Mouse (Mus musculus): Measurements from ENCODE around the gene Tmem8b. TPM values are rescaled to one million over a fixed set of nuclear protein-coding genes. Genes with fewer than 3 reads are reported as not detected.

Tmem8b gene
- polyA plus RNA-seq, 1 experiment from 2014 or later: 0.29 TPM

DNA sequence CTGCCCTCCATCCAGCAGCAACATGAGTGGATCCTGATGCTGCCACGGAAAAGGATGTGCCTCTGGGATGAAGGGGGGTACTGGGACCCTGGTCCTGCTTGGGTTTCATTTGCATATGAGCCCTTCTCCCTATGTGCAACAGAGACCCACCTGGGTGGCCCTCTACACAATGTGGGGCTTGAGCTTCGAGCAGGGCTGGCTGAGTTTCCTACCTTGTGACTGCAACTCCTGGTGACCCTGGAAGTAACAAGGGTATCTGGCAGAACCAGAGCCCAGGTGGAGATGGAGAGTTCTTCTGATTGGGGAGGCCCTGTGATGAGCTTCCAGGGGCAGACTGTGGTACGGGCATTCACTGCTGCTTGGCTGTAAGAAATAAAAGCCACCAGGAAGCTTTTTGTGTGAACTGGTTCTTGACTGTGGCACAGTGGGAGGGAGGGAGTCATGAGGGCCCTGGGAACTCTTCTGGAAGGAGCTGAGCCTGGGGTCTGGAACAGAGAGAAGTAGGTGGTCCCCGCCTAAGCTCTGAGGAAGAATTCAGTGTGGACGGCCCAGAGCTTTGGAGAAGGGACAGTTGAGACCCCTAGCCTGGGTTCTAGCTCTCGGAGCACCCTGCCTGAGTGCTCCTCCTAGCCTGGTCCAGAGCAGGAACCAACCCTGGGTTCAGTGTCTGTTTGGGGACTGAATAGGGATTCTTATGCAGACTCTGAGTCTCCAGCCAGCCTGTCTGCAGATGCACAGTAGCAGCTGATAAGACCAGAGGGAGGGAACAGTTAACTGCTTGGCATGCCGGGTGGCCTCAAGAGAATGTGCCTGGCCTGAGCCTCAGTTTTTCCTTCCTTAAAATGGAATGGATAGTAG, 59.2 kb downstream of the Tmem8b start:
- Histone ChIP-seq H3K27me3 (ENCODE audit: insufficient read depth, low read length) (no peaks in the 10 kb centered on the region), H3K4me2 (ENCODE audit: low read depth, low read length) (no peak overlapping the region), H3K27ac (ENCODE audit: low read depth) (peak overlapping the region; percentile 70), H3K9me3 (ENCODE audit: low read length) (no peaks in the 10 kb centered on the region), H3K4me1 (ENCODE audit: insufficient read depth) (peaks cover 2% of the 10 kb centered on the region), H3K36me3 (replicated peaks; ENCODE audit: insufficient read depth, low read length) (no peaks in the 10 kb centered on the region), H3K4me3 (ENCODE audit: low read depth, low read length) (no peak overlapping the region), H3K9ac (replicated peaks) (no peak overlapping the region)
- 57% methylated on average over 7 of the region's 7 CpGs for WGBS (ENCODE audit: insufficient replicate concordance)
- peak; percentile 43; the same call in 1 of the 2 replicates for ATAC-seq
- no peak for DNase-seq
- TF ChIP-seq CTCF (IDR thresholded peaks at IDR 0.05; ENCODE audit: low read depth): no peak
- no peak for TF ChIP-seq EP300 (IDR thresholded peaks at IDR 0.05; ENCODE audit: low read depth)

- Histone ChIP-seq H3K4me2 (ENCODE audit: low read depth, low read length) (no peak overlapping the region), H3K4me1 (ENCODE audit: insufficient read depth) (peaks cover 2% of the 10 kb centered on the region), H3K27me3 (ENCODE audit: insufficient read depth, low read length) (no peaks in the 10 kb centered on the region), H3K9ac (replicated peaks) (no peak overlapping the region), H3K36me3 (replicated peaks; ENCODE audit: insufficient read depth, low read length) (no peaks in the 10 kb centered on the region), H3K4me3 (ENCODE audit: low read depth, low read length) (no peak overlapping the region), H3K27ac (ENCODE audit: low read depth) (peak overlapping the region; percentile 70), H3K9me3 (ENCODE audit: low read length) (no peaks in the 10 kb centered on the region)
- ATAC-seq (peak; percentile 75), DNase-seq (no peak)
- TF ChIP-seq CTCF (IDR thresholded peaks at IDR 0.05; ENCODE audit: low read depth) (no peak), EP300 (IDR thresholded peaks at IDR 0.05; ENCODE audit: low read depth) (peak; percentile 37; the same call in 1 of the 2 replicates)
- 42% methylated on average over 5 of the region's 5 CpGs for WGBS (ENCODE audit: insufficient replicate concordance)
Measured at GRCm38 (mm10) chr4:43728576-43728954, 59.8 kb downstream of the Tmem8b start.

DNA sequence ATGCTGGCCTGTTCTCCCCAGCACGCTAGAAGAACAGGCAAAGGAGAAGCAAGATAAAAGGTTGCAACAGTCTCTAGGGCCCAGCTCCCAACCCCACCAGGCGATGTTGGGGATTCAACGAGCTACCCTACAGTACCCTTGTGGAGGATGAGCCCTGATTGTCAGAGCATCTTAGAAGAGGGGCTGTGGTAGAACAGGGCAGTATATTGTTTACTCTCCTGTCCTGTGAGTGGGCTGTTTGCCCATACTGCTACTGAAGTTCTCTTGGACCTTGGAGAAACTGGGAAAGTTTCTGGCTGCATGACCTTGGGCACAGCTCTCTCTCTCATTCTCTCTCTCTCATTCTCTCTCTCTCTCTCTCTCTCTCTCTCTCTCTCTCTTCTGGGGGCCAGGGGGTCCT, 60.4 kb downstream of the Tmem8b start:
- DNase-seq (no peak), ATAC-seq (no peak)
- Histone ChIP-seq H3K36me3 (replicated peaks; ENCODE audit: insufficient read depth, low read length) (no peaks in the 10 kb centered on the region), H3K27me3 (ENCODE audit: insufficient read depth, low read length) (no peaks in the 10 kb centered on the region), H3K4me1 (ENCODE audit: insufficient read depth) (peaks cover 2% of the 10 kb centered on the region), H3K27ac (ENCODE audit: low read depth) (peak overlapping the region; percentile 70), H3K4me3 (ENCODE audit: low read depth, low read length) (no peak overlapping the region), H3K4me2 (ENCODE audit: low read depth, low read length) (no peak overlapping the region), H3K9ac (replicated peaks) (no peak overlapping the region), H3K9me3 (ENCODE audit: low read length) (no peaks in the 10 kb centered on the region)
- no peak for TF ChIP-seq CTCF (IDR thresholded peaks at IDR 0.05; ENCODE audit: low read depth)
- TF ChIP-seq EP300 (IDR thresholded peaks at IDR 0.05; ENCODE audit: low read depth): no peak
- WGBS (ENCODE audit: insufficient replicate concordance): 23% methylated on average over 3 of the region's 3 CpGs

DNA sequence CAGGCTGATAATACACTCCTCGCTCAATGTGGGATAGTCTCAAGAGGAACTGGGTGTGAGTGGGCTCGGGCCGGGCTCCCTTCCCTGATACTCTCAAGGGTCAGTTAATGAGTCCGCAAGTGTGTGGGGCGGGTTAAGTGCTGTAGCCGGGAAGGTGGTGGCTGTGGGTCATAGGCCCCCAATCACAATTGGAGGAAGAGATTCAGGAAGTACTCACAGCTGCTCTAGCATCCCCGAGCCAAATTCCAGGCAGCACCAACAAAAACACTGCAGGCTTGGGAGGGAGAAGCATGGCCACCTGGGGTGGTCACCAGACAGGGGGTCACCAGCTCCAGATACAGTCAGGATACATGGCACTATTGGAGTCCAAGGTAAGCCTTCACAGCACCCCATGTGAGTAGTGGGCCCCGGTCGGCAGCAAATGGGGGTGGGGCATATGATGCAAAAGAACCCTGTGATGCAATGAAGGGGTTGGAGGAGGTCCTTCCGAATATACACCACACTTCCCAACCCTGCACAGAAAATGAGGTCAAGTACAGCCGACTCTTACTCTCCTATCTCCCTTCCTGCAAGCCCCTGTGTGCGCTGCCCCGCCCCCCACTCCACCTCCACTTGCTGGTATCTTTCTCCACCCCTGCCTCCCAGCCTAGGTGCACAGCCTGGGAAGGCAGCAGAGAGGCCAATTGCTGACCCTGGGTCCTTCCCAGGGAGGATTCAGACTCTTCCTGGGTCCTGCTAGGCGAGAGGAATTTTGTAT, 61.2 kb downstream of the Tmem8b start, which contains the start of gene Spaar:
Gene Spaar (plus strand): TSS at position 241 of the 757 bp plus-strand sequence.
- ATAC-seq (peak; percentile 17; the same call in 1 of the 2 replicates), DNase-seq (no peak)
- Histone ChIP-seq H3K4me3 (ENCODE audit: low read depth, low read length) (no peak within 1 kb of the TSS), H3K9ac (replicated peaks) (no peak within 1 kb of the TSS), H3K27ac (ENCODE audit: low read depth) (peak within 1 kb of the TSS; percentile 70), H3K4me2 (ENCODE audit: low read depth, low read length) (no peak within 1 kb of the TSS), H3K27me3 (ENCODE audit: insufficient read depth, low read length) (no peaks in the 10 kb centered on the region), H3K9me3 (ENCODE audit: low read length) (no peaks in the 10 kb centered on the region), H3K36me3 (replicated peaks; ENCODE audit: insufficient read depth, low read length) (no peaks in the 10 kb centered on the region), H3K4me1 (ENCODE audit: insufficient read depth) (peaks cover 2% of the 10 kb centered on the region)
- TF ChIP-seq CTCF (IDR thresholded peaks at IDR 0.05; ENCODE audit: low read depth) (no peak), EP300 (IDR thresholded peaks at IDR 0.05; ENCODE audit: low read depth) (no peak)
- 28% methylated on average over 13 of the region's 14 CpGs for WGBS (ENCODE audit: insufficient replicate concordance)

GRCm38 (mm10) chr4:43730750-43731297, 62.1 kb downstream of the Tmem8b start:
- no peak overlapping the region for H3K27ac ChIP-seq (ENCODE audit: low read depth)
- H3K4me1 ChIP-seq (ENCODE audit: insufficient read depth): peaks cover 2% of the 10 kb centered on the region
- H3K4me3 ChIP-seq (ENCODE audit: low read depth, low read length): no peak overlapping the region
- H3K9ac ChIP-seq (replicated peaks): no peak overlapping the region
- H3K4me2 ChIP-seq (ENCODE audit: low read depth, low read length): no peak overlapping the region
- H3K36me3 ChIP-seq (replicated peaks; ENCODE audit: insufficient read depth, low read length): no peaks in the 10 kb centered on the region
- no peaks in the 10 kb centered on the region for H3K9me3 ChIP-seq (ENCODE audit: low read length)
- no peak for DNase-seq
- TF ChIP-seq CTCF (IDR thresholded peaks at IDR 0.05; ENCODE audit: low read depth): 0 out of 2 replicates have a peak, but pooled peaks have one; percentile 11
- no peak for TF ChIP-seq EP300 (IDR thresholded peaks at IDR 0.05; ENCODE audit: low read depth)
- 67% methylated on average over 21 of the region's 21 CpGs for WGBS (ENCODE audit: insufficient replicate concordance)
- no peak for ATAC-seq
- no peaks in the 10 kb centered on the region for H3K27me3 ChIP-seq (ENCODE audit: insufficient read depth, low read length)

- no peak for ATAC-seq
- Histone ChIP-seq H3K27me3 (ENCODE audit: insufficient read depth, low read length) (no peaks in the 10 kb centered on the region), H3K4me2 (ENCODE audit: low read depth, low read length) (no peak overlapping the region), H3K4me1 (ENCODE audit: insufficient read depth) (peaks cover 2% of the 10 kb centered on the region; the same call in 1 of the 2 replicates), H3K36me3 (replicated peaks; ENCODE audit: insufficient read depth, low read length) (no peaks in the 10 kb centered on the region), H3K27ac (ENCODE audit: low read depth) (no peak overlapping the region), H3K9me3 (ENCODE audit: low read length) (no peaks in the 10 kb centered on the region), H3K4me3 (ENCODE audit: low read depth, low read length) (no peak overlapping the region), H3K9ac (replicated peaks) (no peak overlapping the region)
- TF ChIP-seq CTCF (IDR thresholded peaks at IDR 0.05; ENCODE audit: low read depth): no peak
- TF ChIP-seq EP300 (IDR thresholded peaks at IDR 0.05; ENCODE audit: low read depth): no peak
- DNase-seq: no peak
- WGBS (ENCODE audit: insufficient replicate concordance): 11% methylated on average over 1 of the region's 1 CpGs
Measured at GRCm38 (mm10) chr4:43732171-43732570, 63.4 kb downstream of the Tmem8b start.
